Mouse (Mus musculus) adipocyte (in vitro differentiated cells): ENCODE results near the gene Epha3.
A peak's percentile ranks its signal among the peaks of the same experiment; 100 is the strongest.

Source experiments
- DNase-seq: peaks from one replicate; pipeline ENCODE4 v3.0.0-alpha.2; 2016; ENCODE audit warnings: low spot score

The Epha3 gene

DNA sequence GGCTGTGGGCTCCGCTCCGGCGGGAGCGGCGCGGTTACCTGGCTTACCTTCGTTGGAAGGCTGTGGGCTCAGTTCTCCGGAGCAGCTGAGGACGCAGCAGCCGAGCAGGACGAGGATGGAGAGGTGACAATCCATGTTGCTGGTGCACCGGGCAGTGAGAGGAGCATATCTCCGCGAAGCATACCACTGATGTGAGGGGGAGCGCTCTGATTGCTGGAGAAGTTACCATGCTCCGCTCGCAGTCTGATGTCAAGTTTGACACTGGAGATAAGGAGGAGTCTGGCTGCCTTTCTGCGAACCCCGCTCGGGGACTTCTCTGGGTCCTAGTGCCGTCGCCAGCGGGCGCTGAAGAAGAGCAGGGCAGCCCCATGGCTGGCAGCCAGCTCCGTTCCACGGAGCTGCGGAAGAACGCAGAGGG lies at the start of gene Epha3:
TSS of gene Epha3 (minus strand) at position 263 of the 418 bp plus-strand sequence.
- no peak for DNase-seq

DNA sequence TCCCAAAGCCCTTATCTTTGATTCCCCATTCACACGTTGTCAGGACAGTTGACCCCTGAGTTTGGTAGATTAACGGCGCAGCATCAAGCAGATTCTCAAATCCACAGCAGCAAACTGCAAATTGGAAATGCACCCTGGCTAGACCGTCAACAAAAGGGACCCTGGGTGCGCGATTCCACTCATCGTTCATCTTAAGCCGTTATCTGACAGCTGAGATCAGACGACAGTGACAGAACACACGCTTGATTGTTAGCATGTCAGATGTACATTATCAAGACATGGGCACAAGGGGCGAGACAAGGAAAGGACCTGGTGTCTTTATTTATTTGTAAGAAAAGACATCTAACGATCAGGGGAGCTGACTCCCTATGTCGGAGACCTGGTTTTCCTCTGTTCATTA lies 39.5 kb upstream of the Epha3 start:
- no peak for DNase-seq

DNA sequence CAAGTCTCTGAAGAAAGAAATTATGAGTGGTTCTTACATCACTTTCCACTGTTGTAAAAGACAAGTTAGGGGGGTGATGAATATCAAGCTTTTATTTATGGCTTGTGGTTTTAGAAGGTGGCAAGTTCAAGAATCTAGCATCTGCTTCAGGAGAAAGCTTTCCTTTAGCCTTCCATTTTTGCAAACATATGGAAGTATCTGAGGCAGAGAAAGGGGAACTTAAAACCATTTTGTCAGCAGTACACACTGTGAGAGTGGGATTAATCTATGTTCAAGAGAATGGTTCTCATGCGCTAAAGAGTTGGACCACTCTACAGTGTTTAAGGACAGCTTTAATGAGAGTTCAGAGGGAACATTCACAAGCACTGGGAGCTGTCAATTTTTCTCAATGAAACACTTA lies 17.2 kb upstream of the Epha3 start:
- no peak for DNase-seq

- DNase-seq, result peak; percentile 21
Observed at GRCm38 (mm10) chr16:63872313-63872712, 8.3 kb upstream of the Epha3 start.

DNA sequence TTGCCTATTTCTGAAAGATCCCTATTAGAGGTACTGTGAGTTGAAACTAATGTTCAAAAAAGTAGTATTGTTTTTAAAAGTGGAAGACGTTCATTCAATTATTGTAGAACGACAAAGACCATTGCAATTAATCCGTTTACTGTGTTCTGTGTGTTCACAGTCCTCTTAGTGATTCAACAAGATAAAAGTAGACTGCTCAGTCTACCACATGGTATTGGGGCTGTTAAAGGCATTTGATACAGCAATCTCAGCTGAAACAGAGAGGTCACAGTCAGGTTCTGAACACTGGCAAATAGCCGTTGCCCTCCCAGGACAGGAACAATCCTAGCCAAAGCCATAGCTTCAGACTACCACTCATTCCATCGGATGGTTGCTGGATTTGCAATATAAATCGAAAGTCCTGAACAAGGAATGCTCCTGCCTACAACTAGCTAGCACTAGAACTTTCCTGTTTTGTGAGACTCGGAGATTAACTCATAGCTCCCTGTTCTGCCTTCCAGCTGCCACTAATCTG lies 545 bp upstream of the Epha3 start:
- no peak for DNase-seq

- no peak for DNase-seq
Observed at GRCm38 (mm10) chr16:63863181-63863580, 794 bp downstream of the Epha3 start.

DNA sequence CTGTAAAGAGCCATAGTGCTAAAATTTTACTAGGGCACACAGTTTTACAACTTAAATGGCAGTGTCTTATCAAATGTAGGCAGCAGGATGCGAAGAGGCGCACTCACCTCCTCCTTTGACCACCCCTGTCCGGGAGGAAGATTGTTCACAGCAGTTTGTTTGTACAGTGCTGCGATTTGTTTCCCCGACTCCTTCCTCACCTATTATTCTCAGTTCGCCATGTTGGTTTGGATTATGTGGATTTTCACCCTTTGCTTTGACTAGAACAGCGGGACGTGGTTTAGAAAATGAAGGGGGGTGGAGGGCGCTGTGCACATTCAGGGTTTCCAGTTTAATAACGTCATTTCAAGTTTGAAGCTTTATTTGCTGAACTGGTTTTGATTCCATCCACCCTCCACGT lies 6.4 kb downstream of the Epha3 start:
- DNase-seq, result no peak

DNA sequence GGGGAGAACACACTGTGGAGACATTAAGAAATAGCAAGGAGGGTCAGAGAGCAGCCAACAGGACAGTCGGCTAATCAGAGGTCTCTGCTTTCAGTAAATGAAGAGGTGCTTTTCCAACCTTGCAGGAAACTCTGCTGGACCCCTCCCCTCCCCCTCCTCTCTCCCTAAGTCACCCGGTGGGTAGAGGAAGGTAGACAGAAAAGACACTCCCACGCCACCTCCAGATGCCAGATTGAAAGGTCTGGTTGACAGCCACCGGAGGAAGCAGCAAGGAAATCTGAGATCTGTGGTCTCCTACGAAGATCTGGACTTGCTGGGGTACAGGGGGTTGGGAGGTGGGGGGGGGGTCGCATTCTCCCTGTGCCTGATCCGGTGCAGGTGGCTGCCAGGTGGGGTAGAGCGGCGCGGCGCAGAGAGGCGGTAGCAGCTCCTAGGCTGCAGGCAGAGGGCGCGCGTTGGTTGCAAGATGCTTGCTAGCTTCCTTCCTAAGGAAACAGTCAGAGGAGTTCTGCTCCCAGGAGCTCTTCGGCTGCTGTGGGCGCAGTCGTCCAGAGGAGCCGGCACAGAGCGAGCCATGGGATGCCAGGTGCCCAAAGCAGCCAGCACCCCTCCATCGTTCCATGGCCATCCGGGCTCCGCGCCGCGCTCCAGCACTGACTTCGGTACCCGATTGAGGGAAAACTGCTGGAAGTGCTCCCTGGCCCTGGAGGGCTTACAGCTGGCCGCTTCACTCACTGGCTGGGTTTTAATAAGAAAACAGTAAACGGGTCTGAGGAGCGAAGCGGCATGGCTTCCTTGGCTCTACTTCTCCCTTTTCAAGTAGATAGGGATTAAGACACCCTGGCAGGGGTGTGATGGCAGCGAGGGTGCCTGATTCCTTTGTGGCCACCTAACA lies 7.1 kb downstream of the Epha3 start:
- DNase-seq, result no peak

DNA sequence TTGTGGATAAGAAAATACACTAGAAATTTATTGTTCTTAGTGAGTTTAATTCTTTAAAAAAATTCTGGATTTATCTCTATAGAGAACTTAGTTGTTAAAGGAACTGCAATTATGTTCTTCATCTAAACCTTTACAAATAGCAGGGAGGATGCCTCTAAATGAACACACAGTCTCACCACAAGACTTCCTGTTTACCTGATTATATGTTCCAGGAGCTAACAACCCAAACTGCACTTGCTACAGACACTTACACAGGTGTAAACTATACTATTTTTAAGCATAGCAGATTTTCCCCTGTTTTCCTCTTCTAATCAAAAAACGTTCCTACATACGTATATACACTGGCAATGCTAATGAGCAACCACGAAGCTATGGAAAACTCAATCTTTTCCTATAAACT lies 13.7 kb downstream of the Epha3 start:
- DNase-seq, result no peak

GRCm38 (mm10) chr16:63842911-63843310 lies 21.1 kb downstream of the Epha3 start:
- DNase-seq, result no peak

DNA sequence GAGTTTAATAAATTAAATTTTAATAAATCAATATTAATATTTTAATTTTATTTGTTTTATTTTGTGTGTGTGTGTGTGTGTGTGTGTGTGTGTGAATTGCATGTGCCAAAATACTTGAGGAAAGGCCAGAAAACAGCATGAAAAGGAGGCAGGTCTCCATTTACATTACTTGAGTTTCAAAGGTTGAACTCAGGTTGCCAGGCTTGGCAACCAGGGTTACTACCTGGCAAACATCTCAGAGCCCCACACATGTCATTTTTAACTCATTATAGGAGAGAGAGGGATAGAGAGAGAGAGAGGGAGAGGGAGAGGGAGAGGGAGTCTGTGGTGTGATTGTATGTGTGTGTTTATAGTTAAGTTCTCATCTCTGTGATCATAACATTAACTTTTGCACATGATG lies 26.5 kb downstream of the Epha3 start:
- no peak for DNase-seq

- DNase-seq, result no peak
Observed at GRCm38 (mm10) chr16:63821164-63821563, 42.8 kb downstream of the Epha3 start.

DNA sequence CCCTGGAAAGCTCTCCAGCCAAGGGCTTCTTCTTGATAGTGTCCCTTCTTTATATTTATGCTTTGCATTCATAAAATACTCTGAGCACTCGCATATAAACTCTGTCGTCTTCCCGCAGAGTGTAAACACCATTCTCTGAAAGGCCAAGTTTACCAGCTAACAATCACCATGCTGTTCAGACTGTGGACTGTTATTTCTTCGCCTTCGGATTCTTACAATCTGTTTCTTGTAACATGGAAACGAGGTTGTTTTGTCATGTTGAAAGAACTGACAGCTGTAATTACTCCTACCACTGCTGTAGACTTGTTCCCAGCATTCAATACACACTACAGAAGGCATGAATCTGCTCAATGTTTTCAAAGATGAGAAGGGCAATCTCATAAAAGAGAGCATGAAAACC lies 46.4 kb downstream of the Epha3 start:
- no peak for DNase-seq

DNA sequence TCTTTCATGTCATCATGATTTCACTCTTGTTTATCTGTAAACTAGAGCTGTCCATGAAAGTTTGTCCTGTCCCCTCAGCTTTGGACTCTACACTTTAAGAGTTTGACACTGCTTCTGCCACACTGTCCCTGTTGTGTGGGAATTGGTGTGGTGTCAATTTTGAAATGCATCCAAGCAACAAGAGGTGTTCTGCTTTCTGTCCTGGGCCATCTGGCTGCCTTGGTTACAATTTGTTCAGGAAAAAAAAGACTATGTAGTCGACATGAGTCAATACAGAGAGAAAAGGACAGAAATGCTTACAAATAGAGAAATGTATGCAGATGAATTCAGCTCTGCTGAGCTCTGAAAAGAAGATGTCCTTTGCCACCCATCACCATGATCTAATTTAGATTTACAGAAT lies 47.3 kb downstream of the Epha3 start:
- no peak for DNase-seq

DNA sequence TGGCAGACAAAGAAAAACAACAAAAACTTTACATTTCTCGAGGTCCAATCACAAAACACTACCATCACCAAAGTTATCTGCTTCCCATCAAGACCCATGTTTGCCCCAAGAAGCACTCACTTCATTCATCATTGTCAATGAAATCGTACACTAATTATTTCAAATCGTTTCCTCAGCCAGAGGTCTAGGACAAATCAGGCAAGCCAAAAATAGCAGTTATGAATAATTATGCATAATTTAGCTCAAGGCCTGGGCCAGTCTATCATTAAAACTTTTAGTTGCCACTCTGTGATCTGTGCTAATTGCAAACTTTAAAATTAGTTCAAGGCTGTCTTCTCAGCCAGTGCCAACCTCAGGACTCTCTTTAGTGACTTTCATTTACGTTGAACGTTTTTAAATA lies 54.1 kb downstream of the Epha3 start:
- DNase-seq, result no peak

DNA sequence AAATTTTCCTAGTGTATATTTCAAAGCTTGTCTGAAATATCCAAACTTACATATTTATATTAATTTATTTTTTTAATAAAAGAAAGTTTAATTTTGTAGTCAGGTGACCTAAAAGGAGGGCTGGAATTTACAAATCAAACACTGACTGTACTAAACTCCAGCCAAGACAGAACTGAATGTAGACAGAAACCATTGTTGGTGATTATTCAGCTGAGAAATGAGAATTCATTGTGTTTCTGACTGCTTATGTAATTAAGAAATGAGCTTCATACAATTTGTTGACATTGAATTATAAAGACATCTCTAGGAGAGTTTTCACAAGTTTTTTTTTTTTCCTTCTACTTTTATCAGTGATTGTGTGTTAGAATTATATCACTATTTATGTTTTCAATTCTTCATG lies 55.0 kb downstream of the Epha3 start:
- DNase-seq, result no peak

DNA sequence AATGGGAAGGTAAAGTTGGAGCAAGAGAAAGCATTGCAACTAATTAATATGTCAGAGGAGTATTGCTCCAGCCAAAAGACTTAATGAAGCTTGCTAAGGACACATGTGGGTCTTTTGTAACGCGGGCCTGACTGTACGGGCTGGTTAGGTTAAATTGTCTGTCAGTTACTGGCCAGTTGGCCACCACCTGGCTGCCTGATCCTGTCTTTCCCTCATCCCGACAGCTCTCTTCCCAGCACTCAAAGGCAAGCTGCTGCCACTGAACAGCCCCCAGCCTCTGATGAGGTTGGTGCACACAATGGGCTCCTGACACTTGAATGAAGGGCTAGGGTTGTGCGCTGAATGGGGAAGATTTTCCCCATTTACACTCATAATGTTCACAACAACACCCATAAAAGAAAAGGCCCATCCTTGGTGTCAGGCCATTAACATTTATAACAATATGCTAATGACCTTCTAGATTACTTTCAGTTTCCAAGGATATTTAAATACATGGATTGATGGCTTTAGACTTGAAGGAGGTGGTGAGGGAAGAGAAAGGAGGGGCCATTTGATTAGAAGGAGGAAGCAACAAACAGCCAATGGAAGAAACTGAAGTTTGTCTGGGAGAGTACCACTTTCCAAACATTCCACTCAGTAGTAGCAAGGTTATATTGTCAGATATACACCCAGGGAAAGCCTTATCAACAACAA lies 57.4 kb downstream of the Epha3 start:
- no peak for DNase-seq

DNA sequence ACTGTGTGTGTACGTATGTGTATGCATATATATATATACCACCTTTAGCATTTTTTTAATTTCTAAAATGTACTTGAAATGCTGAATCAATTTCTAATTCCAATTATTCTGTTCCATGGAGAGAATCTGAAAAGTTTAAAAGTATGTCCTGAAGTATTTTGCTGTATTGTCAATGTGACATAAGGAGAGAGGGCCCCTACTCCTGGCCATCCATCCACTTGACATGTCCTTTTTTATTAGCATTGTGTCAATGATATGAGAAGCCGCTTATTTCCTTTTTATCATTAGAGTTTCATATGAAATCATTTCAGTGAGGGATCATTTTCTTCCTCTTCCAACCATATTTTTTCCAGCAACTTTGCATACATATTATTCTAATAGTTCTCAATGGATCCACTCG lies 58.0 kb downstream of the Epha3 start:
- no peak for DNase-seq

DNA sequence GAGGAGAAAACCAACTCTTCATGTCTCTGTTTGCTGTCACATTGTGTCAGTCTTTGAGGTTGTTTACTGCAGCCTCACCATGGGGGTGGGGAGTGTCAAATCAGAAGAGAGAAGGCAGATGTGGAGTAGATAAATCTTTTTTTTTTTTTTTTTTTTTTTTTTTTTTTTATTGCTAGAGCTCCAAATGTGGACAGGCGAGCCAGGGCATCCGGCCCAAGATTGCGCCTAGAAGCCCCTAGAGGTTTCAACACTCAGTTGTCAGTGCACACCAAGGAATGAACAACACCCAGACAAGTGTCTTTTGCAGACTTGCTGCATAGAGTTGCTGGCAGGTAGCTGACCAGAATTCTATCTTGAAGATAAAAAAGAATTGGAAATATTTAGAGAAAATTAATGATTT lies 62.5 kb downstream of the Epha3 start:
- no peak for DNase-seq

DNA sequence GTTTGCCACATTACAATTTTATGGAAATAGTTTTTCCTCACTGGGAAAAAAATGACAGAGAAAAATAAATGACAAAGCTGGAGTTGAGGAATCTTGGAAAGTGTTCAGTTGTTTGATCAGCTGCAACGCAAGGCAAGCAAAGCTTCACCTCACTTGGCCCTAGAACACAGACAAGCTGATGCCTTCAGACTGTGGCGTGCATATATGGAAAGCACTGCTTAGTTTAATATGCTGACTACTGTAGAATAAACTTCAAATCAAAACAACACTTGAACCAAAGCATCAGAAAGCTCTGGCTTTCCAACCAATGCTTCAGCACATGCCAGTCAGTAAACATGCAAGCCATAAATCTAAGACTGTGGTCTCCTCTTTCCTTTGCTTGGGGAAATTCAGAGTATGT lies 65.6 kb downstream of the Epha3 start:
- DNase-seq, result no peak

DNA sequence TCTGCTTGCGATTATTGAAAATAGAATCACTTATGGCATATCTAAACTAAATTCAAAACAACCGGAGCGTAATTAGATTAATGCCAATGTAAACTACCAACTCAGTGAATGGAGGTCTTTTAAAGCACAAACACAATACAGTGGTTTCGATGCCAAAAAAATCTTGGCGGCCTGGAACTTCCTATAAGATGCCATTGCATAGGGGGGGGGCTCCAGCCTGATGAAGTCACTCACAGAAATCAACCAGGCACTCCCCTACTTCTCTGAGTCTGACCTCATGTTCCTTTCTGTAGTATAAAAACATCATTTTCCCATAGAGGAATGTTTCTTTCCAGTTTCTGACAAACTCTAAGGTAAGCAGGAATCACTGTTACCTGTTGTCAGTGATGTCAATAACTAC lies 69.7 kb downstream of the Epha3 start:
- DNase-seq, result no peak

- DNase-seq, result no peak
Observed at GRCm38 (mm10) chr16:63793805-63794204, 70.2 kb downstream of the Epha3 start.

- DNase-seq, result no peak
Observed at GRCm38 (mm10) chr16:63792084-63792483, 71.9 kb downstream of the Epha3 start.
